Mouse (Mus musculus) retina, embryonic 14.5 days (tissue): Measurements from ENCODE around the gene Cpped1.

ENCODE experiments used
- DNase-seq: peaks from one replicate; pipeline ENCODE4 v3.0.0-alpha.2; 2015; ENCODE audit warnings: low spot score

Cpped1 gene

GRCm38 (mm10) chr16:11757951-11758350 lies 151.3 kb downstream of the Cpped1 start:
- no peak for DNase-seq

- no peak for DNase-seq
Measured at GRCm38 (mm10) chr16:11757471-11757870, 151.8 kb downstream of the Cpped1 start.

DNA sequence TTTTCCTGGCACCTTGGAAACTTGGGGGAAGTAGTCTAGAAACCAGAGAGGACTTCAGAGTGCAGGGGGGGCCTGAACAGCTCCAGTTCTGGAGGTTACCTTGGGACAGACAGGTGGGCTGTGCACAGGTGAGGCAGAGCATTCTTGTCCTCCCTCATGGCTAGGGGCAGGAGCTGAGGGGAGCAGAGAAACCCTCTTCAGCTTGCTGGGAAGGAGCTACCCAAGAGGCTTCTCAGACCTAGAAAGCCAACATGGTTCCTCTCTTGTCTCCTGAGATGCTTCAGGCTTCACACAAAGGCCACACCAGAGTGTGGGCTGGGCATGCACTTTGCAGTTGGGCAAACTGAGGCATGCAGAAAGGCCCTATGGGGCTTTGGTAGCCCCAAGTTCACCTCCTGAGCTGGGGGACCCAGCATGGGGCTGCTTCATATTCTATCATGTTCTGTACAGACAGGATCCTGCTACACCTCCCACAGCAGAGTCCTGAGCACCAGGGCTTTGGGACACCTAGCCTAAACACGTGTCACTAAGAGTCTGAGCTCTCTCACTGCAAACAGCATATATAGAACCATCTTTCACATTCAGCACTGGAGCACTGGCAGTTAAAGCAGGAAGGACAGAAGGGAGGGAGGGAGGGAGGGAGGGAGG lies 152.5 kb downstream of the Cpped1 start:
- DNase-seq, result no peak

DNA sequence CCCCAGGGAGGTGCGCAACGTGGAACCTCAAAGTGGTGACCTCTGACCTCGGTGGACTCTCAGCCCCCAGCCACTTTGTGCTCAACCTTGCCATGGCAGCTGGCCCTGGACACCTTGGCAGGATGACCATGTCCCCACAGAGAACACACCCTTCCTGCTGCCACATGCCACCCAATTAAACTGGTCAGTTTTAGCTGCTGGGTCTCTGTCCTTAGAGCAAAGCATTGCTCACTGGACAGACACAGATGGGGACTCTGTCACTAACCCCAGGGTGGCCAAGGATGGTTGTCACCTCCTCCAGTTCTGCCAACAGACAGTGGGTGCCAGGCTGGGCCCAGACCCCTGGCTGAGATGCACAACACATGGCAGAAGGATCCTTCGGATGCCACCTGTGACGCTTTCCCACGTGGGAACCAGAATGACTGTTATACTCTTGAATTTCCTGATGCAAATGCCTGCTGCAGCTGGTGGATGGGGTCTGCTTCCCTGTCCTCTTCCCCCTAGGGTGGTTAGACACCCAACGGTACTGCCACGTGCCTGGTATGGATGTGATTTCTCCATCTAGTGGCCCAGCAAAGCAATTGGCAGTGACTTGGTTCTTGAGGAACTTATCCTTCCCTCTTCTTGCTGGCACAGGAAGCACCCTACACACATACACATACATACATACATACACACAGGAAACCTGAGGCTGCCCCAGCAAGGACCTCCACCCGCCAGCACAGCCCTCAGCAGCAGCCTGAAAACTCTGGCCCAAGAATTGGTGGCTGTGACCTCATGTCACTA lies 153.8 kb downstream of the Cpped1 start:
- no peak for DNase-seq

DNA sequence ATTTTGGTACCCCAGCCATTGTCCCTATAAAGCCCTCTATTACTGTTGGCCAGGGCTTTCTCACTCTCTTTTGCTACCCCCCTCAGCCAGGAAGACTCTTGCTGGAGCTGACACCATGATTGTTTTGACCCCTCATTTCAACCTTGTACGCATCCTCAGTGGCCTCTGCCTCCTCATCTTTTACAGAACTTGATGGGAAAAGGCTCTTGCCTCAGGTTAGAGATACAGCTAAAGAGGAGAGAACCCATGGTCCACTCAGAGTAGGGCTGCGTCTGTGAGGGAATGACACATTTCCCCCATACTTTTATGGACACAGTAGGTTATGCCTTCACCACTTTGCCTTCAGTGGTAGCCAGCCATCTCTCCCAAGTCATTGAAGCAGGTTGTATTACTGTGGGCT lies 155.1 kb downstream of the Cpped1 start:
- DNase-seq, result no peak
